Comparison of ENCODE assay signal across 18 mouse cellular contexts in genomic region chr11:28459165-28459564, GRCm38 (mm10).
"Had no signal": no experiment of that assay in that cellular context is flagged by ENCODE, and none has a peak within 500 bp of the region (broad histone marks: within the 10 kb centered on the region; RNA-seq: fewer than 3 reads in every experiment).

No protein-coding gene starts in this region.

- H3K36me3 ChIP-seq: lung, embryonic 15.5 days; midbrain, embryonic 10.5 days; midbrain, embryonic 12.5 days; neural tube, embryonic 13.5 days; neural tube, embryonic 15.5 days had no signal

- H3K9ac ChIP-seq: liver, postnatal 0 days; lung, embryonic 15.5 days; midbrain, embryonic 12.5 days; neural tube, embryonic 13.5 days; neural tube, embryonic 15.5 days had no signal

- H3K27ac ChIP-seq: lung, embryonic 15.5 days; midbrain, embryonic 10.5 days; midbrain, embryonic 12.5 days; neural tube, embryonic 13.5 days; neural tube, embryonic 15.5 days had no signal

- H3K4me2 ChIP-seq: lung, embryonic 15.5 days; midbrain, embryonic 12.5 days; neural tube, embryonic 13.5 days; neural tube, embryonic 15.5 days had no signal

- H3K27me3 ChIP-seq: lung, embryonic 15.5 days; midbrain, embryonic 12.5 days; neural tube, embryonic 13.5 days; neural tube, embryonic 15.5 days had no signal

- H3K4me3 ChIP-seq: lung, embryonic 15.5 days; midbrain, embryonic 10.5 days; midbrain, embryonic 12.5 days; myocyte; neural tube, embryonic 13.5 days; neural tube, embryonic 15.5 days had no signal

- H3K9me3 ChIP-seq: lung, embryonic 15.5 days; midbrain, embryonic 10.5 days; midbrain, embryonic 12.5 days; neural tube, embryonic 13.5 days; neural tube, embryonic 15.5 days had no signal

- DNase-seq: liver, postnatal 0 days; lung, adult 2 months; lung, postnatal 4 days; midbrain, embryonic 14.5 days; retina, postnatal 1 day; right cerebral cortex, postnatal 14 days; spleen, adult 18-20 months; thymus, adult 2 months; thymus, postnatal 25 days; thymus, postnatal 4 days had no signal

- ATAC-seq: liver, postnatal 0 days; lung, postnatal 0 days; midbrain, embryonic 16.5 days had no signal

- H3K4me1 ChIP-seq: lung, embryonic 15.5 days; midbrain, embryonic 10.5 days; midbrain, embryonic 12.5 days; neural tube, embryonic 13.5 days; neural tube, embryonic 15.5 days had no signal
